Mouse (Mus musculus): Measurements from ENCODE around the gene Hspa4l.

The Hspa4l gene

GRCm38 (mm10) chr3:40845521-40845920, 101.2 kb downstream of the Hspa4l start:
- peak in 1 of 2 experiments; percentile 2 for DNase-seq
